Mouse (Mus musculus): ENCODE results near the gene Prc1. TPM values are rescaled to one million over a fixed set of nuclear protein-coding genes. Genes with fewer than 3 reads are reported as not detected.

The Prc1 gene
- polyA plus RNA-seq, 1 experiment: 5.6 TPM

GRCm38 (mm10) chr7:80343270-80344018, 49.2 kb downstream of the Prc1 start:
- H3K36me3 ChIP-seq (replicated peaks; ENCODE audit: low read length): peaks cover 30% of the 10 kb centered on the region
- no peaks in the 10 kb centered on the region for H3K9me3 ChIP-seq
- peak overlapping the region; percentile 94 for H3K4me3 ChIP-seq (replicated peaks)
- H3K4me1 ChIP-seq: peaks cover 79% of the 10 kb centered on the region
- TF ChIP-seq GATA1 (IDR thresholded peaks at IDR 0.05; ENCODE audit: borderline replicate concordance, low read length): no peak
- TF ChIP-seq FLI1 (IDR thresholded peaks at IDR 0.05; ENCODE audit: low read length): no peak
- H3K27me3 ChIP-seq (replicated peaks): no peaks in the 10 kb centered on the region

- TF ChIP-seq GATA1 (IDR thresholded peaks at IDR 0.05; ENCODE audit: borderline replicate concordance, low read length) (no peak), FLI1 (IDR thresholded peaks at IDR 0.05; ENCODE audit: low read length) (no peak)
- no peaks in the 10 kb centered on the region for H3K9me3 ChIP-seq
- H3K36me3 ChIP-seq (replicated peaks; ENCODE audit: low read length): peaks cover 52% of the 10 kb centered on the region
- no peaks in the 10 kb centered on the region for H3K27me3 ChIP-seq (replicated peaks)
- H3K4me3 ChIP-seq (replicated peaks): no peak overlapping the region
- peaks cover 85% of the 10 kb centered on the region for H3K4me1 ChIP-seq
These were observed 51.9 kb downstream of the Prc1 start for GRCm38 (mm10) chr7:80346173-80346572.

- H3K4me3 ChIP-seq (replicated peaks): no peak overlapping the region
- TF ChIP-seq FLI1 (IDR thresholded peaks at IDR 0.05; ENCODE audit: low read length) (no peak), GATA1 (IDR thresholded peaks at IDR 0.05; ENCODE audit: borderline replicate concordance, low read length) (no peak)
- peaks cover 85% of the 10 kb centered on the region for H3K4me1 ChIP-seq
- H3K27me3 ChIP-seq (replicated peaks): no peaks in the 10 kb centered on the region
- H3K36me3 ChIP-seq (replicated peaks; ENCODE audit: low read length): peaks cover 58% of the 10 kb centered on the region
- no peaks in the 10 kb centered on the region for H3K9me3 ChIP-seq
These were observed 52.6 kb downstream of the Prc1 start for GRCm38 (mm10) chr7:80346830-80347229.

DNA sequence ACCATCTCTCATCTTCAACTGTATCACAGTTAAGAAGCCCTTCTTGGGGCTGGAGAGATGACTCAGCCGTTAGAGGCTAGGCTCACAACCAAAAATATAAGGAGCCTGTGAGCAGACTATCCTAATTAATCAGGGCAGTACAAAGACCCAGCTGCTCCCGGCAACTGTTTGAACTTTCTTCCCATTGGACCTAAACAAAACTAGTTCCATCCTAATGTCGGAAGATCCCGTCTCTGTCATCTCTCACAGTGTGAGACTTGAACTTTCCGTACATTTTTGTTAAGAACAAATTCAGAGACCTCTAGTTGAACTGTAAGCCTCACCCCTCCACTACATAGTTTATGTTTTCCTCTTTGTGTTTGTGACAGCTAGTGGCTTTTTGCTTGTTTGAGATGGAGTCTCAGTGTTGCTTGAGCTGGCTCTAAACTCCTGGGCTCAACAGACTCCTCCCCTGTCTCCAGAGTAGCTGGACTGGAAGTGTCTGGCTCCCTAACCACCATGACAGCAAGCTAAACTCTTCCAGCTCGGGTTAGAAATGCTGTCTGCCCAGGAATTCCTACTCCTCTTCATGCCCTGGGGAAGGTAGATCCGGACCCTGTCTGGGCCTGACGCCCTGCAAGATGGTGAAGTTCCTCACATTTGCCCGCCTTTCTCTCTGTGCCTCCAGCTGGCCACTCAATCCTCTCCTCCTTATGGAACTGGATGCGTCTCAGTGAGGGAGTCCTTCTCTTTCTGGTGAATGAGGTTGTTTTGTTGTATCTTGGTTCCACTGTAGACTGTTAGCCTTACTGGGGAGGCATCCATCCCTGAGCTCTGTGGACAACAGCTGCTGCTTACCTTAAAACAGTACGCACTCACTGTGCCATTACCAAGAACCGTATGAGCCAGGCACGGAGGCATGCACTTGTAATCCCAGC, 53.7 kb downstream of the Prc1 start:
- Histone ChIP-seq H3K4me3 (replicated peaks) (peak overlapping the region; percentile 75), H3K27me3 (replicated peaks) (no peaks in the 10 kb centered on the region), H3K36me3 (replicated peaks; ENCODE audit: low read length) (peaks cover 68% of the 10 kb centered on the region), H3K9me3 (no peaks in the 10 kb centered on the region), H3K4me1 (peaks cover 86% of the 10 kb centered on the region)
- TF ChIP-seq GATA1 (IDR thresholded peaks at IDR 0.05; ENCODE audit: borderline replicate concordance, low read length) (no peak), FLI1 (IDR thresholded peaks at IDR 0.05; ENCODE audit: low read length) (no peak)

GRCm38 (mm10) chr7:80350808-80351207, 56.6 kb downstream of the Prc1 start:
- Histone ChIP-seq H3K27me3 (replicated peaks) (no peaks in the 10 kb centered on the region), H3K36me3 (replicated peaks; ENCODE audit: low read length) (peaks cover 89% of the 10 kb centered on the region), H3K4me1 (peaks cover 88% of the 10 kb centered on the region), H3K4me3 (replicated peaks) (peak overlapping the region; percentile 62), H3K9me3 (no peaks in the 10 kb centered on the region)
- TF ChIP-seq GATA1 (IDR thresholded peaks at IDR 0.05; ENCODE audit: borderline replicate concordance, low read length) (no peak), FLI1 (IDR thresholded peaks at IDR 0.05; ENCODE audit: low read length) (no peak)

GRCm38 (mm10) chr7:80352920-80353319, 58.7 kb downstream of the Prc1 start:
- TF ChIP-seq FLI1 (IDR thresholded peaks at IDR 0.05; ENCODE audit: low read length) (no peak), GATA1 (IDR thresholded peaks at IDR 0.05; ENCODE audit: borderline replicate concordance, low read length) (no peak)
- no peaks in the 10 kb centered on the region for H3K9me3 ChIP-seq
- no peaks in the 10 kb centered on the region for H3K27me3 ChIP-seq (replicated peaks)
- H3K36me3 ChIP-seq (replicated peaks; ENCODE audit: low read length): peaks cover 95% of the 10 kb centered on the region
- no peak overlapping the region for H3K4me3 ChIP-seq (replicated peaks)
- peaks cover 82% of the 10 kb centered on the region for H3K4me1 ChIP-seq

DNA sequence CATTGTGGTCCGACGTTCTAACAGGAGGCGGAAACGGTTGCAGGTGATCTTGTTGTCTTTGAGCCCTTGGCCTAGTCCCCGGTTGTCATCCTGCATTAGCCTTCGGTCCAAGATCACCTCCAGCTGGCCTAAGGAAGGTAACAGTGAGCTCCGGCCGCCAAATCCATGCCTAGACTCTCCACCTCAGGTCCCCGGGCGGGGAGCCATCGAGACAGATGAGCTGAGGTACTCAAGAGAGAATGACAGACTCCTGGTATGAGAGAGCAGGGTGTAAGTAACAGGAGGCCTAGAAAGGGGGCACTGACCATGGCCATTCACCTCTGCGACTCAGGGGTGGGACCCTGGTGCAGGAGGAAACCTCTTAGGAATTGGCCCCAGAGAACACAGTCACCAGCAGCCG, 62.1 kb downstream of the Prc1 start:
- TF ChIP-seq GATA1 (IDR thresholded peaks at IDR 0.05; ENCODE audit: borderline replicate concordance, low read length) (no peak), FLI1 (IDR thresholded peaks at IDR 0.05; ENCODE audit: low read length) (no peak)
- no peak overlapping the region for H3K4me3 ChIP-seq (replicated peaks)
- peaks cover 96% of the 10 kb centered on the region for H3K36me3 ChIP-seq (replicated peaks; ENCODE audit: low read length)
- H3K9me3 ChIP-seq: no peaks in the 10 kb centered on the region
- H3K27me3 ChIP-seq (replicated peaks): no peaks in the 10 kb centered on the region
- peaks cover 76% of the 10 kb centered on the region for H3K4me1 ChIP-seq

GRCm38 (mm10) chr7:80357156-80357555, 62.9 kb downstream of the Prc1 start:
- H3K27me3 ChIP-seq (replicated peaks): no peaks in the 10 kb centered on the region
- H3K36me3 ChIP-seq (replicated peaks; ENCODE audit: low read length): peaks cover 97% of the 10 kb centered on the region
- TF ChIP-seq GATA1 (IDR thresholded peaks at IDR 0.05; ENCODE audit: borderline replicate concordance, low read length): no peak
- TF ChIP-seq FLI1 (IDR thresholded peaks at IDR 0.05; ENCODE audit: low read length): no peak
- no peaks in the 10 kb centered on the region for H3K9me3 ChIP-seq
- H3K4me1 ChIP-seq: peaks cover 72% of the 10 kb centered on the region
- no peak overlapping the region for H3K4me3 ChIP-seq (replicated peaks)

- H3K36me3 ChIP-seq (replicated peaks; ENCODE audit: low read length): peaks cover 97% of the 10 kb centered on the region
These were observed 63.8 kb downstream of the Prc1 start for GRCm38 (mm10) chr7:80358039-80358438.

GRCm38 (mm10) chr7:80360435-80360834, 66.2 kb downstream of the Prc1 start:
- peaks cover 66% of the 10 kb centered on the region for H3K4me1 ChIP-seq
- no peak for TF ChIP-seq FLI1 (IDR thresholded peaks at IDR 0.05; ENCODE audit: low read length)
- no peak for TF ChIP-seq GATA1 (IDR thresholded peaks at IDR 0.05; ENCODE audit: borderline replicate concordance, low read length)
- no peak overlapping the region for H3K4me3 ChIP-seq (replicated peaks)
- H3K27me3 ChIP-seq (replicated peaks): no peaks in the 10 kb centered on the region
- H3K9me3 ChIP-seq: no peaks in the 10 kb centered on the region
- peaks cover 97% of the 10 kb centered on the region for H3K36me3 ChIP-seq (replicated peaks; ENCODE audit: low read length)

More at GRCm38 (mm10) chr7:80358039-80358438, 63.8 kb downstream of the Prc1 start:
- H3K4me1 ChIP-seq: peaks cover 72% of the 10 kb centered on the region
- no peaks in the 10 kb centered on the region for H3K27me3 ChIP-seq (replicated peaks)
- no peaks in the 10 kb centered on the region for H3K9me3 ChIP-seq
- H3K4me3 ChIP-seq (replicated peaks): no peak overlapping the region
- TF ChIP-seq FLI1 (IDR thresholded peaks at IDR 0.05; ENCODE audit: low read length): no peak
